Mouse (Mus musculus) MEL (cell line): Measurements from ENCODE around the gene Shq1.

ENCODE experiments used
- CTCF ChIP-seq, 3 experiments: IDR thresholded peaks in 2 of 3; conservative IDR thresholded peaks in 1 of 3; 2 replicates each; pipeline ENCODE4 v1.5.1; 2011 to 2012; ENCODE audit warnings: low read length in 3 of 3, low read depth in 2 of 3, mild to moderate bottlenecking in 2 of 3, improper control_type of control experiment in 1 of 3, inconsistent platforms in 1 of 3, mixed read lengths in 1 of 3, moderate library complexity in 1 of 3; ENCODE audit not compliant: control insufficient read depth in 1 of 3, insufficient read depth in 1 of 3, poor library complexity in 1 of 3, severe bottlenecking in 1 of 3
- EP300 ChIP-seq, 2 experiments: IDR thresholded peaks; 2 replicates each; pipeline ENCODE4 v1.6.1; 2011; ENCODE audit warnings: improper control_type of control experiment in 2 of 2, low read length in 2 of 2, low read depth in 1 of 2, mild to moderate bottlenecking in 1 of 2
- MAX ChIP-seq: IDR thresholded peaks from 2 replicates; pipeline ENCODE4 v1.6.1; 2011; ENCODE audit warnings: low read length, improper control_type of control experiment
- POLR2A ChIP-seq, 2 experiments: IDR thresholded peaks; 2 replicates each; pipeline ENCODE4 v1.6.1; 2011 to 2012; ENCODE audit warnings: low read length in 2 of 2, mild to moderate bottlenecking in 2 of 2, control low read depth in 1 of 2, improper control_type of control experiment in 1 of 2, low read depth in 1 of 2, moderate library complexity in 1 of 2; ENCODE audit not compliant: control insufficient read depth in 1 of 2, insufficient read depth in 1 of 2, poor library complexity in 1 of 2
- TBP ChIP-seq: IDR thresholded peaks from 2 replicates; pipeline ENCODE4 v1.8.0; 2011; ENCODE audit warnings: low read depth, low read length, improper control_type of control experiment
- ZNF384 ChIP-seq: IDR thresholded peaks from 2 replicates; pipeline ENCODE4 v1.6.1; 2012; ENCODE audit warnings: low read depth, mild to moderate bottlenecking, inconsistent platforms, low read length, improper control_type of control experiment

GRCm38 (mm10) chr6:100537042-100537441, 133.9 kb downstream of the Shq1 start:
- TF ChIP-seq CTCF (IDR thresholded peaks at IDR 0.05 in 2 of 3, conservative IDR thresholded peaks at IDR 0.05 in 1 of 3; ENCODE audit: control insufficient read depth in 1 of 3, insufficient read depth in 1 of 3, low read depth in 2 of 3, low read length in 3 of 3, poor library complexity in 1 of 3, severe bottlenecking in 1 of 3) (no peak), MAX (no peak), EP300 (IDR thresholded peaks at IDR 0.05; ENCODE audit: low read depth in 1 of 2, low read length in 2 of 2) (no peak), ZNF384 (no peak), TBP (no peak), POLR2A (IDR thresholded peaks at IDR 0.05; ENCODE audit: control insufficient read depth in 1 of 2, insufficient read depth in 1 of 2, low read depth in 1 of 2, low read length in 2 of 2, poor library complexity in 1 of 2) (no peak)
